In genomic region chr1:167877931-167878330, GRCm38 (mm10) we compare ENCODE assay signal across 19 mouse cellular contexts.
"Had no signal": no experiment of that assay in that cellular context is flagged by ENCODE, and none has a peak within 500 bp of the region (broad histone marks: within the 10 kb centered on the region; RNA-seq: fewer than 3 reads in every experiment).

No protein-coding gene starts in this region.

- H3K9ac ChIP-seq: liver, embryonic 12.5 days; liver, embryonic 15.5 days; lung, embryonic 15.5 days; midbrain, embryonic 13.5 days; neural tube, embryonic 13.5 days had no signal

- H3K27ac ChIP-seq: kidney, postnatal 0 days; liver, embryonic 12.5 days; liver, embryonic 15.5 days; lung, embryonic 15.5 days; midbrain, embryonic 10.5 days; midbrain, embryonic 13.5 days; neural tube, embryonic 13.5 days had no signal

- ATAC-seq: liver, embryonic 12.5 days; midbrain, embryonic 13.5 days; midbrain, embryonic 16.5 days had no signal

- H3K36me3 ChIP-seq: liver, embryonic 12.5 days; liver, embryonic 15.5 days; lung, embryonic 15.5 days; midbrain, embryonic 10.5 days; midbrain, embryonic 13.5 days; neural tube, embryonic 13.5 days had no signal

- H3K4me1 ChIP-seq: liver, embryonic 12.5 days; liver, embryonic 15.5 days; lung, embryonic 15.5 days; megakaryocyte, embryonic 14.5 days; midbrain, embryonic 13.5 days; neural tube, embryonic 13.5 days had no signal

- H3K27me3 ChIP-seq: liver, embryonic 12.5 days; liver, embryonic 15.5 days; lung, embryonic 15.5 days; megakaryocyte, embryonic 14.5 days; midbrain, embryonic 13.5 days; neural tube, embryonic 13.5 days had no signal

- DNase-seq: kidney, adult 18-20 months; kidney, adult 9 months; kidney, postnatal 25 days; liver; lung, adult 18-20 months; lung, postnatal 10 days; lung, postnatal 36 days; thymus, adult 18-20 months; thymus, postnatal 4 days had no signal

- H3K4me2 ChIP-seq: liver, embryonic 12.5 days; liver, embryonic 15.5 days; lung, embryonic 15.5 days; midbrain, embryonic 13.5 days; neural tube, embryonic 13.5 days had no signal

- H3K9me3 ChIP-seq: liver, embryonic 12.5 days; liver, embryonic 15.5 days; lung, embryonic 15.5 days; midbrain, embryonic 10.5 days; midbrain, embryonic 13.5 days; neural tube, embryonic 13.5 days had no signal

- H3K4me3 ChIP-seq: liver, embryonic 12.5 days; liver, embryonic 15.5 days; lung, embryonic 15.5 days; megakaryocyte, embryonic 14.5 days; midbrain, embryonic 10.5 days; midbrain, embryonic 13.5 days; myocyte; neural tube, embryonic 13.5 days had no signal
